Mouse (Mus musculus) retina, postnatal 1 day (tissue): ENCODE measurements around the gene Ass1.

ENCODE experiments used
- DNase-seq: peaks from one replicate; pipeline ENCODE4 v3.0.0-alpha.2; 2012

Gene Ass1

DNA sequence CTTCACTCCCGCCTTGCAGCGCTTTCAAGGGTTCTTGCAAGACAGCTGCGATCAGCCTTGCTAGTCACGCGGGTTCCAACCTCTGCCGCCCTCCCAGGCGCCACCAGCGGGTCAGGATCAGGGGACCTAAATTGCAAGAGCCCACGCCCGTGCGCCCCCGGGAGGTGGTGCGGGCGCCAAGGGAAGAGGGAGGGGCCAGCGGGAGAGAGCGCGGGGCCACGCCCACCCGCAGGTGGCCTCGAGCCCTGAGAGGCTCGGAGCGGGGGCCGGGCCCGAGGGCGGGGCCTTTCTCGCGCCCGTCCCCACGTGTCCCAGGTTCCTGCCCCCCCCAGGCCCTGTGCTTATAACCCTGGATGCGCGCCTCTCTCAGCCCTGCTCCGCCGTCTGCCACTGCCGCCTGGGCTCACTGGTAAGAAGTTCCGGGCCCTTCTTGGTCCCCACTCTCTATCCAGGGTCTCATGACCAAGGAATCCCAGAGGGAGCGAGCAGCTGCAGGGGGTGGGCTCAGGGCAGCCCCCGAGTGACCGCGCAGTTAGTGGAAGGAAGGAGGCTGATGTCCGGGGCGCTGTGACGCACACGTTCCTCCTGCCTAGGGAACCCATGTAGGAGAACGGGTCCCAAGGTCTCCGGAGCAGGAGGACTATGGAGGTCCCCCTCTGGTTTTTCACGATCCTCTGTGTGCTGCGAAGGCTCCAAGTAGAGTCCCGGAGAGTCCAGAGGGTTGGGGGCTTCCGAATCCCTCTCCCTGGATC lies at the start of gene Ass1:
Gene Ass1 (plus strand): TSS at position 277 of the 752 bp plus-strand sequence.
- DNase-seq = peak; percentile 90

DNA sequence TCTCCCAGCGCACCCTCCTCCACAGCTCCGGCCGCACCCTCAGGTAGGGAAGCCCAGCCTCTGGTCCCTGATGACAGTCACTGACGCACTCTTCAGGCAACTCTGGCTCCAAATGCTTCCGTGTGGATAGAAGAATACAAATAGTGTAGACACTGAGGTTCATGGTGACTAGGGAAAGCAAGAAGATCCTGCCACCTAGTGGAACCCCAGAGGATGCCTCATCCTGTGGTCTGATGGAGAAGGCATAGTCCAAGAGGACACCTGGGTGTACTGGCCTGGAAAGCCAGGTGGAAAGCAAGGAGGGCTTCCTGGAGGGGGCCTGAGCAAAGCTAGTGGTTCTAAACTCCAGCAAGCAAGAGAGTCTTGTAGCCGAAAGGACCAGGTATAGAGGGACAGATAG lies 49.1 kb upstream of the Ass1 start:
- peak; percentile 24 for DNase-seq

DNA sequence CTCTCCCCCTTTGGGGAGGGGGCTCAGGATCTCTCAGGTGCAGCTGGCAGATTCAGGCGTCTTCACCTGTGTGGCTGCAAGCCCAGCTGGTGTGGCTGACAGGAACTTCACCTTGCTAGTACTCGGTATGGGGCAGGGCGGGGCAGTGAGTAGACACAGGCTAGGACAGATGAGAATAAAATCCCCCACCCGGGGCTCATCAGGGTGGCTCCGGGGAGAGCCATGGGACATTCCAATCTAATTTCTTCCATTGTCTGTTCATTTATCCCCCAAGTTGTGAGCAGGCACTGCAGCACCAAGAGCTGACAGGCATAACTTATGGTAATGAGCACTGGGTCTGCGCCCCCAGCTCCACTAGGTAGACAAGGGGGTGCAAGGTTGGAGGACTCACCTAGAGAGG lies 47.4 kb upstream of the Ass1 start:
- no peak for DNase-seq

DNA sequence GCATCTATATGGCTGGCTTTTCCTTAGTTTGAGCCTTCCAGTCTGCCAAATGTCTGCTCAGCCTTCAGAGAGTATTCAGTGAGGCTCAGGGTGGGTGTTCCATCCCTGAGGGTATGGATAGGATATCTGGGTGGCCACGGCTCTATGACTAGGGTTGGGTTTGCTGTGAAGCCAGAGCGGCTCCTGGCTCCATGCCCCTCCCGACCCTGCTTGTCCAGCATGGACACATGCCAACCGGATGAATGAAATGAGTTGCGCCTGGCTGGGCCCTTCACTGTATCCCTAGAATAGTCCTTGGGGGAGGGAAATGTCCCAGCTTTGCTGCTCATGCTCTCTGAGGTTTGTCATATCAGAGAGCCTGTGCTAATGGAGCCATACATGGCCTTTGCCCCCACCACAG lies 38.5 kb upstream of the Ass1 start:
- DNase-seq = peak; percentile 70

DNA sequence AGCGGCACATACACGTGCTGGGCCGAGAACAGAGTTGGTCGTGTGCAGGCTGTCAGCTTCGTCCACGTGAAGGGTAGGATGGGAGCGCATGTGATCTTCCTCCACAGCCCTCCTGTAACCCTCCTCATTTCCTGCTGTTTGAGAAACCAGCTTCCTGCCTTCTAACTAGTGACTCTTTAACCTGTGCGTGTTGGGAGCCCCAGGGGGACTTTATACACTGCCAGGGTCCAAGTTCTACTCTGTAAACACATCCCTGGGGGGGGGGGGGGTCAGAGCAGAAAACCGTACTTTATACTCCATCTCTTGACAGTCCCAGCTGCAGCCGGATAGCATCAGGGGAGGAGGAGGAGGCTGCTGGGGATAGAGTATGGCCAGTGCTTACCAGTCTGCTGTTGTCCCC lies 35.3 kb upstream of the Ass1 start:
- DNase-seq = no peak

DNA sequence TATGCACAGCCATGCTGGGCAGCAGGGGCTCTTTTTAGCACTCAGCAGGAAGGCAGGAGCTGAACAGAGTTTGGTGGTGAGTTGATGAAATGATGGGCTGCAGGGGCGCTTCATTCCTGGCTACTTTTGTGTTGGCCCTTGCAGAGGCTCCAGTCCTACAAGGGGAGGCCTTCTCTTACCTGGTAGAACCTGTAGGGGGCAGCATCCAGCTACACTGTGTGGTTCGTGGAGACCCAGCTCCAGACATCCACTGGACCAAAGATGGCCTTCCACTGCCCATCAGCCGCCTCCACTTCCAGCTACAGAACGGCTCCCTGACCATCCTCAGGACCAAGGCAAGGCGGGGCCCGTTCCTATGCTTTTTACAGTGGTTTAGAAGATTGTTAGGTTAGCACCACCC lies 34.4 kb upstream of the Ass1 start:
- DNase-seq = peak; percentile 82

DNA sequence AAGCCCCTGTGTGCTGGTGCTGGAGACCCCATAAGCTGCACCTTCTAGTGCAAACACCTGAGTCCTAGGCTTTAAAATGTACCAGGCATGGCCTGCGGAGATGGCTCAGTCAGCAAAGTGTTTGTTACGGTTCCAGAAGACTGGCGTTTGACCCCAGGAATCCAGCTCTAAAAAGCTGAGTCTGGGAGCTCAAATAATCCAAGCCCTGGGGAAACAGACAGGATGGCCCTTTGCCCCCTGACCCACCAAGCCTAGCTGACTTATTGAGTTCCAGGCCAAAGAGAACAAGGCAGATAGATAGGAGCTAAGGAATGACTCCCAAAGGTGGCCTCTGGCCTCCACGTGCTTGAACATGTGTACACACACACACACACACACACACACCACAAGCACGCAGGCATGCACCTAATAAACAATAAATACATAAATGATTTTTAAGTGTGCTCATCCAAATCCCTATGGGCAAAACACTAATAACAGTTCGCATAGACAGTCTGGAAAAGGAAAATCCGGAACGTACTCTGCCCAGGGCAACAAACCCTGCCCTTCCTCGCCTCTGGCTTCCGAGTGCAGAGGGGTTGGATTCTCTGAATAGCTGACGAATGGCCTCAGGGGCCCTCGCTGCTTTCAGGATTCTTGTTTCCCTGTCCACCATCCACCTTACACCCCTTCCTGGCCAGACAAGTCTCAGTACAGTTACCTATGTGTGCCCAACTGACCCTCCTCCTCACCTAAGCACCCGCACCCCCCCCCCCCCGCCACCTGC lies 32.3 kb upstream of the Ass1 start:
- no peak for DNase-seq

DNA sequence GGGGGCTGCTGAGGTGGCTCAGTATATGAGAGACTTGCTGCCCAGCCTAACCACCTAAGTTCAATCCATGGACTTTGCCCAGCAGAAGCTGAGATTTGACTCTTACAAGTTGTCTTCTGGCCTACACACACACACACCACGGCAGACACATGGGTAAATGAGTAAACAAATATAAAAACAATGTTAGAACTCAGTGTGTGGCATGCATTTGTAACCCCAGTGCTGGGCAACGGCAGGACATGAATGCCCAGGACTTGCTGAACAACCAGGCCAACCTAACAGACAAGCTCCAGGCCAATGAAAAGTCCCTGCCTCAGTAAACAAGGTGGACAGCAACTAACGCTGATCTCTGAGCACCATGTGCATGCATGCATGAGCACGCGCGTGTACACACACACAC lies 30.4 kb upstream of the Ass1 start:
- no peak for DNase-seq

DNA sequence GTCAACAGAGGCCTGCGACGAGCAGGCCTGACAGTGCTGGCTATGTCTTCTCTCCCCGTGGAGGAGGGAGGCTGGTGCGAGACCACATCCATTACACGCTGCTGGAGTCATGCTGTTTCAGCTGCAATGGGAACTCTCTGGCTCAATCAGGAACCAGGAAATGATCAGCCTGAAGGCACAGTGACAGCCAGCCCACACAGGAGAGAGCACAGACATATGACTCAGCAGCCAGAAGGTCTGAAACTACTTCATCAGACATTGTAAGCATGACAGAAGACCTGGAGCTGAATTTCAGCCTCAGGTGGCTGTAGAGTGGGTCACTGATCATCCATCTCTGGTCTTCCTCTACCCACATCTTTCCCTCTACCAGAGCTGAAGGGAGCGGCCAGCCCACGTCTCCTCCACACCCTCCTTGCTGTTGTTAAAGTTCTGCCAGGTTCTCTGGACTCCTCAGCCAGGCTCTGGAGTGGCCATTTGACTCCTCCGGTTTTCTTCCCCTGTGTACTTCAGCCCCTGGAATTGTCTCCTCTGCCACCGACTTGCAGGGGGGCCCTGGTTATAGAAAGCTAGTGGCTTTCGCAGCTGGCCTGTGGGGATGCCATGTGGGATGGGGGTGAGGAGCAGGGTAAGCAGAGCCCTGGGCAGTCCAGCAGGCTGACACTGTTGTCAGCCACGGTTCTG lies 27.4 kb upstream of the Ass1 start:
- DNase-seq = peak; percentile 60

DNA sequence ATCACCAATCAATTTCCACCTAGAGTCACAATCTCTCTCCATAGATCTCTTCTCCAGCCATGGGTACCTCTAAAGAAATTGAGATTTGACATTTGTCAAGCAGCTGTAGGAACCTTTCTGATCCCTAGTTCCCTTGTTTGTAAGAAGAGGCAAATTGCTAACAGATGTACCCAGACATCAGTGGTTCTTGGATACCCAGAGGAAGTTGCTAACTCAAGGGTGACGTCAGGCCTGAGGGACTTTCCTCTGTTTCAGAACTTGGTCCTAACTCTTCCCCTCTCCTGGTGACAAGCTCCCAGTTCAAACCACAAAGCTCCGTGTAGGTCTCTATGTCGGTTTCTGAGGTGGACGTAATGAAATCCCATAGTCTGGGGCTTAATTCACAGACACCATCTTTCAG lies 24.0 kb upstream of the Ass1 start:
- no peak for DNase-seq

DNA sequence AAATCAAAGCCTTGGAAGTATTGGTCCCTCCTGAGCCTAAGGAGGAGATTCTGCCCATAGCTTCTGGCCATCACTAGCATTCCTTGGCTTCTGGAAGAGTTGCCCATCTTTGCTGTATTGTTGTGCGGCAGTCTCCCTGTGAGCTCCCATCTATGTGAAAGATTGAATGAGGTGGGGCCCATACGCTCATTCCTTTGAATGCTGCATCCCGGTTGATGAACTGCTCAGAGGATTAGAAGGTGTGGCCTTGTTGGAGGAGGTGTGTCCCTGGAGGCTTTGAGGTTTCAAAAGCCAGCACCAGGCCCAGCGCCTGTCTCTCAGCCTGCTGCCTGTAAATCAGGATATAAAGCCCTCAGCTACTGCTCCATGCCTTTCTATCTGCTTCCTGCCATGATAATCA lies 23.6 kb upstream of the Ass1 start:
- DNase-seq = peak; percentile 50

DNA sequence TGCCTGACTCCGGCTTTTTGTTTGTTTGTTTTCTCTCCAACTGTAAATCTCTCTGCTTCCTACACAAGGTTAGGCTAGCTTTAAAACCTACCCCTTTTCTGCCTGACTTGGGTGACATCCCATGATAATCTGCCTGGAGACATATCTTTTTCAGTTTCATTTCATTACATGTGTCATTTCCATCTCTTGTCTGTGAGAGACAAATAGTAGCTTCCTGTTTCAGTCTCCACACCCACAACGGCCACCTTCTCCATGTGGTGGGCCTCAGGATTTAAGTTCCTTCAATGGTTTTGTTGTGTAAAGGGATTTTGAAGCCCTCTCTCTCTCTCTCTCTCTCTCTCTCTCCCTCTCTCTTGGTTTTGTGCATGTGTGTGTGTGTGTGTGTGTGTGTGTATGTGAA lies 22.5 kb upstream of the Ass1 start:
- no peak for DNase-seq

DNA sequence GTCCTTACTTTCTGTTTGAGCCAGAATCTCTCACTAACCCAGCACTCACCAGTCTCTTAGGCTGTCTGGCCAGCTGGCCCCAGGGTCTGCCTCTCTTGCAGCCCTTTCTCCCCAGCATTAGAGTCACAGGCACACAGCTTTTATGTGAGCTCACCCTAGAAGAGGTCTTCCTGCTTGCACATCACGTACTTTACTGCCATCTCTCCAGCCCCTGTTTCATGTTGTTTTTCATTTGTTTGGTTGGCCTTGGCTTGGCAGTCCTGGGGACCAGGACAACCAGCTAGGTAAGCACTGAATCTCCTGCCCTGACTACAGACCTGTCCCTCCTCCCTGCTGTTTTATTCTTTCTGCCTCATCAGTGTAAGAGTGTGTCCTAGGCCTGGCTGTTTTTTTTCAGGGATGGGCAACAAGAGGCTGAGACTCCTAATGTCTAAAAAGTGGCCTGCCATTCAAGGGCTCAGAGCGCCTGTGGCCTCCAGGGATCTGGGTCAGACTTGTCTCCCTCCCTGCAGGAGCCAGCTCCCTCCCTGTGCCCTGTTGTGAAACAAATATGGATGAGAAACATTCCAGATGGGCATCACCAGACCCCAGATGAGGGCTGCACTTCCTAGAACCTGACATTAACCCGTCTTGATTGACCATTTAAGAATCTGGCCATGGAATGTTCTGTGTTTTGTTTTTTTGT lies 21.1 kb upstream of the Ass1 start:
- peak; percentile 92 for DNase-seq

DNA sequence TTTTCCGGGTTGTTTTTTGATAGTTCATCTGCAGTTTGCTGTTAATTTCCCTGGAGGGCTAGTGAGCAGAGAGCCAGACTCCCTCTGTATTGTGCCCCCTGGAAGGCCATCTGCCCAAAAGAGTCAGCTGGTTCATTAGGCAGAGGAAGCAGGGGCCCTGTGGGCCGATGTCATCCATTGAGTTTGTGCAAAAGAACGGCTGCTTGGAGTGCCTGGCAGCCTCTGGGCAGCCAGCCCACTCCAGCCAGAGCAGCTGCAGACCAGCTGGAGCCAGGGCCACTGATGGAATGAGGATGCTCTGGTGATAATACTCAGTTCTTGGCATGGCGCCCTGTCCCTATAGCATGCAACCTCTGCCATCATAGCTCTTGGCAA lies 20.6 kb upstream of the Ass1 start:
- peak; percentile 98 for DNase-seq

DNA sequence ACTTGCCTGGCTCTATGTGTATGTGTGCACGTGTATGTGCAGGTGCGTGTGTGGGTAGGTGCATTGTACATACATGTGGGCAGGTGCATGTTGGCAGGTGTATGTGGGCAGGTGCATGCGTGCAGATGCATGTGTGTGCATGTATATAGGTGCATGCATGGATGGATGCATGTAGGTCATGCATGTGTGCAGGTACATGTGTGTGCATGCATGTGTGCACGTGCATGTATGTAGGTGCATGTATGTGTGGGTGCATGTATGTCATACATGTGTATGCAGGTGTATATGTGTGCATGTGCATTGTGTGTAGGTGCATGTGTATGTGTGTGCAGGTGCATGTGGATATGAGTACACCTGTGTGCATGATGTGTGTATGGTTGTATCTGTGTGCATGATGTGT lies 20.1 kb upstream of the Ass1 start:
- DNase-seq = no peak

DNA sequence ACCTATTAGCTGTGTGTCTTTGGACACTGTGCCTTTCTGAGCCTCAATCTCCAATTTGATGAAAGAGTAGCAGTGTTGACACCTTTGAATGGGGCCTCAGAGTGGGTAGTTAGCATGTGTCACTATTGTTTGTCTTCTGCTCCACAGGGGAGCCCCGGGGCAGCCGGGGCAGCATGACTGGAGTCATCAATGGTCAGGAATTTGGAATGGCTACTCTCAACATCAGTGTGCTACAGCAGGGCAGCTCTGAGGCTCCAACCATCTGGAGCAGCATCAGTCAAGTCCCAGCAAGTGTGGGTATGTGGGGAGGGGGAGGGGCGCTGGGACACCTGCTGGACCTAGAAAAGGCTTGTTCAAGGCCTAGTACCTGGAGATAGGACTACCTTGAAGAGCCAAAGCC lies 19.3 kb upstream of the Ass1 start:
- DNase-seq = peak; percentile 63

DNA sequence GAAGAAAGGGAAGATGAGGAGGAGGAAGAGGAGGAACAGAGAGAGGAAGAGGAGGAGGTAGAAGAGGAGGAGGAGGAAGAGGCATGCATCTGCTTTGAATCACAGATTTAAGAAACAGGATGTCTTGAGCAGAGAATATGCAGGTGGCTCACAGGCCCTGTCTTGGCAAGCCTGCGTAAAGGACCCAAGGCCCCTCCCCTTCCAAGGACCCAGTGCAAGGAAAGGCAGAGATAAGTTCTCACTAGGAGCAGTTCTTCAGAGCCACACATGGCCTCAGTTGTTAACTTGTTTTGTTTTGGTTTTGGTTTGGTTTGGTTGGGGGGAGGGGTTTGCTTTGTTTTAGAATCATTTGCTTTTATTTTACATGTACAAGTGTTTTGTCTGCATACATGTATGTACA lies 18.5 kb upstream of the Ass1 start:
- DNase-seq = no peak

DNA sequence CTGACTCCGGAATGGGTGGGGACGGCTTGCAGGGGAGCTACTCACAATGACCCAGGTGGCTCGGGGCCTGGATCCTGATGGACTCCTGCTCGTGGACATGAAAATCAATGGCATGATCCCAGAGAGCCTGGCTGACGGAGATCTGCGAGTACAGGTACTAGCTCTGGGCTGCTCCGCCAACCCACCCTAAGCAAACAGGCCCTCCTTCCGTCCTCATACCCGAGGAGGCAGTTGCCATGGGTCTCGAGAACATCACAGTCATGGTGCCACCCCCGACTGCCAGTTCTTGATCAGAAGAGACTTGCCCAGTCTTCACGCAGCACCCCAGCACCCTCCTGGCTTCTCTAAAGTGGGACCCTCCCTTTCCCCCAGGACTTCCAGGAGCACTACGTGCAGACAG lies 17.0 kb upstream of the Ass1 start:
- DNase-seq = no peak

DNA sequence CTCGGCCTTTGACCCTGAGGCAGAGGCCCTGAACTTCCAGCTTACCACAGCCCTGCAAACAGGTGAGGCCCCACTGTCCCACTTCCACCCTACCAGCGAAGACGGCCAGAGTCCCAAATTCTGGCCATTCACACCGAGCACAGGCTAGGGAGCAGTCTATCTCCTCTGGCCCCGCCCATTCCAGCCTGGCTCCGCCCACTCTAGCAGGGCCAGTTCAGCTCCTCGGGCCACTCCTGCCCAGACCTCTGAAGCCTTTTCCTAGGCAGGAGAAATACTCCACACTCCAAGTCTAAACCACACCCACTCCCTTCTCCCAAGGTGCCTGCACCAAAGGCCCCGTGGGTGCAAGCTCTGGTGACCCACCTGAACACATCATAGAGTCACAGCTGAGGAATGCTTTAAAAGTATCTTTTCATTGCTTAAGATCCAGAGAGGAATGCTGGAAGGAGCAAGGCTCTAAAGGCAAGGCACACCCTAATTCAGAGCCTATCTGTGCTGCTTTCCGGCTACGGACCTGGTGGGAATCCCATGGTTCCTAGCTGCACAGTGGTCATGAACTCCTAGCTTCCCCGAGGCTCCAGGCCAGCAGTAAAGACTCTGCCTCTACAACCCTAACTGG lies 16.3 kb upstream of the Ass1 start:
- DNase-seq = peak; percentile 67

DNA sequence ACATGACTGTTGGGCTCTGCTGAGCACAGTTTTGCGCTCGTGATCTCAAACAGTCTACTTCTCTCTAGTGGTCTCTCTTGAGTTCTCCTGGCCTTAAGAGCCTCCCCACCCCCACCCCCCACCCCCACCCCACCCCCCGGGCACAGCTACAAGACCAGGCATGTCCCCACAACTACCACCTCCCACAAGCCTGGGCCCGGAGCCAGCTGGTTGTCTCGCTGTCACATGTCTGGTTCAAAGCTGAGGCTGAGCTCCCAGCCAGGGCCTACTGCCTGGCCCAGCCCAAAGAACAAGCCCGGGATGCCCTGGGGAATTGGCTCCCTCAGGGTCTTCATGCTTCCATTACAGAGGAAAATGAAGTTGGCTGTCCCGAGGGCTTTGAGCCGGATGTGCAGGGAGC lies 15.7 kb upstream of the Ass1 start:
- peak; percentile 48 for DNase-seq

DNA sequence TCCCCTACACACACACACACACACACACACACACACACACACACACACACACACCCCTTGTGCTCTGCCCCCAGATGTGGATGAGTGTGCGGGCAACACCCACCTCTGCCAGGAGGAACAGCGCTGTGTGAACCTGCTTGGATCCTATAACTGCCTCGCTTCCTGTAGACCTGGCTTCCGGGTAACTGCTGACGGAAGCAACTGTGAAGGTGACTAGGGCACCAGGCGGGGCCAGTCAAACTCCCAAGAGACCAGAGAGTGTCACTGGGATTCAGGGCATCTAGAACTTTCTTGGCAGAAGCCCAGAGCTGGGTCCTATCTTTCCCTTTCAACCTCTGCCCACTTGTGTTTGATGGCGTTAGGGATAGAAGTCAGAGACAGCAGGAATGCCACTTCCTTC lies 14.6 kb upstream of the Ass1 start:
- DNase-seq = no peak

DNA sequence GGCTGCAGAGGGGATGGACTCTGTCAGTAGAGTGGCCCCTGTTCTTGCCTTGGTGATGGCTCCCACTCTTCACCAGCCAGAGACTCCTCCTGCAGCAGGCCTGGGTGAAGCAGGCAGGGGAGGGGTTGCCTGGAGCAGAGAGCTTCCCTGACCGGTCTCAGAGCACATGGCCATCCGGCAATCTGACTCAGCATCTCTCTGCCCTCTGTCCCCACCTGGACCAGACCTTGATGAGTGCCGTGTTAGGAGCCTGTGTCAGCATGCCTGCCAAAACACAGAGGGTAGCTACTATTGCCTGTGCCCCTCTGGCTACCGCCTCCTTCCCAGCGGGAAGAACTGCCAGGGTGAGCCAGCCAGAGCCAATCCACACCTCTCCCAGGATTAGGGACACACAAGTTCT lies 11.5 kb upstream of the Ass1 start:
- no peak for DNase-seq
